Mouse (Mus musculus) heart, embryonic 10.5 days (tissue): Measurements from ENCODE around the gene Gtf2ird1. TPM values are rescaled to one million over a fixed set of nuclear protein-coding genes. Genes with fewer than 3 reads are reported as not detected.

Experiments
- DNase-seq: peaks from one replicate; pipeline ENCODE4 v3.0.0-alpha.2; 2017; ENCODE audit warnings: low spot score
- H3K27ac ChIP-seq: fragments of 300-500 bp; sonication (generic); 2 replicates; pipeline ENCODE4 v1.5.1; 2016; ENCODE audit warnings: mild to moderate bottlenecking
- H3K27me3 ChIP-seq: fragments of 300-500 bp; sonication (generic); 2 replicates; pipeline ENCODE4 v1.6.1; 2016; ENCODE audit warnings: mild to moderate bottlenecking; ENCODE audit not compliant: poor library complexity, insufficient read depth, severe bottlenecking
- H3K36me3 ChIP-seq: fragments of 300-500 bp; sonication (generic); 2 replicates; pipeline ENCODE4 v1.6.1; 2016; ENCODE audit warnings: mild to moderate bottlenecking, moderate library complexity
- H3K4me1 ChIP-seq: fragments of 300-500 bp; sonication (generic); 2 replicates; pipeline ENCODE4 v1.6.1; 2016; ENCODE audit warnings: mild to moderate bottlenecking
- H3K4me3 ChIP-seq: fragments of 300-500 bp; sonication (generic); 2 replicates; pipeline ENCODE4 v1.5.1; 2016; ENCODE audit warnings: mild to moderate bottlenecking, moderate library complexity
- H3K9me3 ChIP-seq: fragments of 300-500 bp; sonication (generic); 2 replicates; pipeline ENCODE4 v1.6.1; 2016; ENCODE audit warnings: mild to moderate bottlenecking, moderate library complexity
- WGBS: fragments of 180-500 bp; shearing (Covaris S2); methylation state at CpG from one replicate; pipeline ENCODE4 v1.1.7; 2016; 5-methylcytosine and 5-hydroxymethylcytosine counted together
- polyA plus RNA-seq: library from polyadenylated mRNA; unstranded; fragments of >200 nt; fragmentation: Nextera tagmentation; extraction: Ambion mirVana; gene quantifications from 2 replicates; pipeline ENCODE4 v1.2.1, GENCODE M21; 2016

The Gtf2ird1 gene
- polyA plus RNA-seq, 1 experiment from 2014 or later, result 74.8 TPM

DNA sequence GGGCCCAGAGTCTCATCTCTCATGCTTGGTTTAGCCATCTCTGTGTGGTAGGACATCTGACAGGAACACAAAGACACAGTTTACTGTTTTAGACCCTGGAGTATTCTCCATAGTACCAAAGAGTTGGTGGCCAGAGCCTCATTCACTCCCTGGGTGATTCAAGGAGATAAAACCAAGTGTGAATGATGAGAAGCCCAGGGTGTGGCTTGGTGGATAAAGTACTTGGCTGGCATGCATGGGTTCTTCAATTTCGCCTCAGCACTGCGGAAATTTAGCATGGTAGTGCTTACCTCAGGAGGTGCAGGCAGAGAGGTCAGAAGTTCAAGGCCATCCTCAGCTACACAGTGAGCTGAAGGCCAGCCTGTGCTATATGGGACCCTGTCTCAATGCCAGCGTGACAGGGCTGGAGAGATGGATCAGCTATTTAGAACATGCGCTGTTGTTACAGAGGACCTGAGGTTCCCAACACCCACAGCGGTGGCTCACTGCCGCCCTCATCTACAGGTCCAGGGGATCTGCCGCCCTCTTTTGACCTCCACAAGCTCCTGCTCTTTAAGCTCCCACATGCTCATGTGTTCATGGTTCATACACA lies 13.1 kb upstream of the Gtf2ird1 start:
- DNase-seq, result peak; percentile 71

GRCm38 (mm10) chr5:134468158-134468765 lies 11.7 kb upstream of the Gtf2ird1 start:
- DNase-seq, result peak; percentile 53
- 69% methylated on average over 10 of the region's 10 CpGs for WGBS
- Histone ChIP-seq H3K4me1 (peaks cover 21% of the 10 kb centered on the region), H3K27me3 (no peaks in the 10 kb centered on the region), H3K9me3 (no peaks in the 10 kb centered on the region), H3K27ac (0 out of 2 replicates have a peak overlapping the region, but pooled peaks have one; percentile 22), H3K36me3 (no peaks in the 10 kb centered on the region), H3K4me3 (no peak overlapping the region)

More for the DNA sequence above, 13.1 kb upstream of the Gtf2ird1 start:
- no peak overlapping the region for H3K27ac ChIP-seq
- no peaks in the 10 kb centered on the region for H3K27me3 ChIP-seq
- H3K4me1 ChIP-seq, result peaks cover 21% of the 10 kb centered on the region
- H3K4me3 ChIP-seq, result no peak overlapping the region
- WGBS, result 73% methylated on average over 7 of the region's 7 CpGs
- H3K36me3 ChIP-seq, result no peaks in the 10 kb centered on the region
- no peaks in the 10 kb centered on the region for H3K9me3 ChIP-seq

GRCm38 (mm10) chr5:134467030-134467549 lies 10.6 kb upstream of the Gtf2ird1 start:
- peak; percentile 73 for DNase-seq
- Histone ChIP-seq H3K4me3 (no peak overlapping the region), H3K36me3 (no peaks in the 10 kb centered on the region), H3K4me1 (peaks cover 21% of the 10 kb centered on the region), H3K9me3 (no peaks in the 10 kb centered on the region), H3K27me3 (no peaks in the 10 kb centered on the region), H3K27ac (no peak overlapping the region; the same call in 1 of the 2 replicates)
- 62% methylated on average over 8 of the region's 8 CpGs for WGBS

DNA sequence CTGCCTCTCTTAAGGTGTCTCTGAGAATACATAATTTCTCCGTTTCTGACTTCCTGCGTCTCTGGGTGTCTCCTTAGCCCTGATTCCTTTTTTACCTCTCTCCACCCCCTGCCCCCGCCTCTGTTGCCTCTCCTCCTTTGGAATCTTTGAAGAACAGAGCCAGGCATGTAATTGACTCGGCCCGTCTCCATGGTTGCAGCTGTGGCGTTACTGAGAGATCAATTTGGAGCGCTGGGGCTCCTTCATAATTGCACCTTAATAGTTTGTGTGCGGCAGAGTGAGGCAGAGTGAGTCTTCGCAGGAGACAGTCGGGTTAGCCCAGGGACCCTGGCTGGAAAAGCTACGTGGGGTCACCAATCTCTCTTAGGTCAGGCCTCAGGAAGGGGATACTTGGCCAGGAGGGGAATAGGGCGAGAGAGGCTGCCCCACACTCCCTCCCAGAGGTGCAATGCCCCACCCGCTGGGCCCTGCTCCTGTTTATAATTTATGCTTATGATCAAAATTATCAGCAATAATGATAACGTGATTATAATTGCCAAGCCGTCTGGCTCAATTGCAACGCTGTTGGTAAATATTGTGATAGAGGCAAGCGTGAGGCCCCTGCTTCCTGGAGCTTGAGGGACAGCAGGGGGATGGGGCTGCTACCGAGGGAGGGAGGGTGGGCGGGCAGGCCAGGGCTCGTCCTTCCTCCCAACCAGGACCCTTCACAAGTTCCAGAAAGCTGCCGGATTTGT lies 9.9 kb upstream of the Gtf2ird1 start:
- WGBS, result 35% methylated on average over 21 of the region's 21 CpGs
- peaks cover 21% of the 10 kb centered on the region for H3K4me1 ChIP-seq
- H3K27ac ChIP-seq, result peak overlapping the region; percentile 3; the same call in 1 of the 2 replicates
- no peaks in the 10 kb centered on the region for H3K9me3 ChIP-seq
- H3K4me3 ChIP-seq, result no peak overlapping the region
- no peaks in the 10 kb centered on the region for H3K36me3 ChIP-seq
- no peaks in the 10 kb centered on the region for H3K27me3 ChIP-seq
- DNase-seq, result peak; percentile 74

GRCm38 (mm10) chr5:134465197-134465596 lies 8.7 kb upstream of the Gtf2ird1 start:
- Histone ChIP-seq H3K27ac (no peak overlapping the region), H3K9me3 (no peaks in the 10 kb centered on the region), H3K4me3 (no peak overlapping the region), H3K27me3 (no peaks in the 10 kb centered on the region), H3K36me3 (no peaks in the 10 kb centered on the region), H3K4me1 (peaks cover 21% of the 10 kb centered on the region)
- DNase-seq, result peak; percentile 36
- 83% methylated on average over 1 of the region's 1 CpGs for WGBS

- Histone ChIP-seq H3K27ac (no peak overlapping the region), H3K36me3 (no peaks in the 10 kb centered on the region), H3K27me3 (no peaks in the 10 kb centered on the region), H3K9me3 (no peaks in the 10 kb centered on the region), H3K4me3 (no peak overlapping the region), H3K4me1 (peaks cover 21% of the 10 kb centered on the region)
- peak; percentile 25 for DNase-seq
- WGBS, result 84% methylated on average over 5 of the region's 5 CpGs
Observed at GRCm38 (mm10) chr5:134464225-134464624, 7.7 kb upstream of the Gtf2ird1 start.

GRCm38 (mm10) chr5:134462731-134463130 lies 6.2 kb upstream of the Gtf2ird1 start:
- WGBS, result 77% methylated on average over 8 of the region's 8 CpGs
- H3K27me3 ChIP-seq, result no peaks in the 10 kb centered on the region
- no peaks in the 10 kb centered on the region for H3K9me3 ChIP-seq
- H3K36me3 ChIP-seq, result no peaks in the 10 kb centered on the region
- H3K4me1 ChIP-seq, result peaks cover 14% of the 10 kb centered on the region
- H3K4me3 ChIP-seq, result no peak overlapping the region
- H3K27ac ChIP-seq, result no peak overlapping the region
- peak; percentile 43 for DNase-seq

DNA sequence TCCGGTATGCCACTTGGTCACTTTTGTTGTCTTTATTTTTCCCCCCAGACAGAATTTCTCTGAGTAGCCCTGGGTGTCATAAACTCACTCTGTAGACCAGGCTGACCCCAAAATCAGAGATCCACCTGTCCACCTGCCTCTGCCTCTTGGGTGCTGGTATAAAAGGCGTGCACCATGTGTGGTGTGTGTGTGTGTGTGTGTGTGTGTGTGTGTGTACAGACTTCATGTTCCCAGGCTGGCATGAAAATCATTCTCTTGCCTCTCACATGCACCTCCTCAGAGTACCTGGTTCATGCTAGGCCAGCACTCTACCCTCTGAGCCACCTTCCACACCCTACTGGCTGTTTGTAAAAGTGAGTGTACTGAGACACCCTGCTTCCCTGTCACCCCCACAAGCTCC lies 5.8 kb upstream of the Gtf2ird1 start:
- no peaks in the 10 kb centered on the region for H3K36me3 ChIP-seq
- peaks cover 14% of the 10 kb centered on the region for H3K4me1 ChIP-seq
- no peaks in the 10 kb centered on the region for H3K27me3 ChIP-seq
- H3K9me3 ChIP-seq, result no peaks in the 10 kb centered on the region
- 79% methylated on average over 2 of the region's 2 CpGs for WGBS
- no peak overlapping the region for H3K27ac ChIP-seq
- H3K4me3 ChIP-seq, result no peak overlapping the region
- DNase-seq, result peak; percentile 63

- H3K27me3 ChIP-seq, result no peaks in the 10 kb centered on the region
- no peak overlapping the region for H3K27ac ChIP-seq
- peak; percentile 52 for DNase-seq
- no peak overlapping the region for H3K4me3 ChIP-seq
- WGBS, result 94% methylated on average over 4 of the region's 4 CpGs
- H3K36me3 ChIP-seq, result no peaks in the 10 kb centered on the region
- peaks cover under 1% of the 10 kb centered on the region; the same call in 1 of the 2 replicates for H3K4me1 ChIP-seq
- no peaks in the 10 kb centered on the region for H3K9me3 ChIP-seq
Observed at GRCm38 (mm10) chr5:134460546-134460945, 4.0 kb upstream of the Gtf2ird1 start.

DNA sequence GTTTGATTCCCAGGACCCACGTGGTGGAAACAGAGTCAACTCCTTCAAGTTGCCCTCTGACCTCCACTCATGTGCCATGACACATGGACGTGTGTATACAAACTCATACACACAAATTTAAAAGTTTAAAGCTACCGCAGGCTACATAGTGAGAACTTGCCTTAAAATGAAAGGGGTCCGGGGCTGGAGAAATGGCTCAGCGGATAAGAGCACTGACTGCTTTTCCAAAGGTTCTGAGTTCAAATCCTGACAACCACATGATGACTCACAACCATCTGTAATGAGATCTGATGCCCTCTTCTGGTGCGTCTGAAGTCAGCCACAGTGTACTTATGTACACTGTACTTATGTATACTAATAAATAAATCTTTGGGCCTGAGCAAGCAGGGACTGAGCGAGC lies 2.6 kb upstream of the Gtf2ird1 start:
- Histone ChIP-seq H3K36me3 (no peaks in the 10 kb centered on the region), H3K4me1 (peaks cover 15% of the 10 kb centered on the region), H3K9me3 (no peaks in the 10 kb centered on the region), H3K27me3 (no peaks in the 10 kb centered on the region), H3K27ac (no peak overlapping the region), H3K4me3 (no peak overlapping the region)
- 88% methylated on average over 7 of the region's 7 CpGs for WGBS
- no peak for DNase-seq

DNA sequence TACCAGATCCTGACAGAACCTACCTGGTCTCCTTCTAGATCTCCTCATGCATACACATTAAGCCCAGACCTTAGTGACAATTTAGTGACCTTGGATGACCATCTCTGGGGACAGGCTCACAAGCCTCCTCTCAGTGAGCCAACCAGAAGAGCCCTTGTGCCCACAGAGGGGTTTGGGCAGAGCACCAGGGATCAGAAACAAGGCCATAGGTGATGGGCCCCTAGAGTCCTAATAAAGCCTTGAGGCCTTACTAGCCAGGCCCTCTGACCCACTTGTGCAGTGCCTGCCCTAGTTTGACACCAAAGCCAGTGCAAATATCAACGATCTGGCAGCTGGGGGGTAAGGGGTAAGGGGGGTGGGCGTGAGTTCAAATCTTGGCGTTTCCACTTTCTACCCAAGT lies 1.9 kb upstream of the Gtf2ird1 start:
- Histone ChIP-seq H3K4me3 (no peak overlapping the region), H3K9me3 (no peaks in the 10 kb centered on the region), H3K27ac (no peak overlapping the region), H3K27me3 (no peaks in the 10 kb centered on the region), H3K4me1 (peaks cover 22% of the 10 kb centered on the region), H3K36me3 (0 out of 2 replicates have a peak, but pooled peaks cover 3% of the 10 kb centered on the region)
- DNase-seq, result no peak
- 87% methylated on average over 3 of the region's 3 CpGs for WGBS

DNA sequence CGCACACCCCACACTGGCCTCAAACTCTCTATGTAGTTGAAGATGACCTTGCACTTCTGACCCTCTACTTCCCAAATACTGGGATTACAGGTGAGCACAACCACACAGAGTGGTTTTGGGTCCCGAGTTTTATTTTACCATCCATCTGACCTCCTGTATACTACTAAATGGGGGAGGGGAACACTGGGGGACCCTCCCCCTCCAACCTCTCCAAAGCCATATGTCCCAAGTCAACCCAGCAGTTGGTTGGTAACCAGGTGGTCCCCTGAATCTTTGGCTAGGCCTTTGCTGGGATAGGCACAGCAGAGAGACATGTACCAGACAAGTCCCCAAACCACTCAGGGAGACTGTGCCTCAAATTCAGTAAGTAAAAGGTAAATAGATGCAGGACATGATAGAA lies 855 bp upstream of the Gtf2ird1 start:
- Histone ChIP-seq H3K4me3 (no peak overlapping the region), H3K27me3 (no peaks in the 10 kb centered on the region), H3K27ac (peak overlapping the region; percentile 97; the same call in 1 of the 2 replicates), H3K36me3 (peaks cover 8% of the 10 kb centered on the region), H3K4me1 (peaks cover 26% of the 10 kb centered on the region), H3K9me3 (no peaks in the 10 kb centered on the region)
- 85% methylated on average over 2 of the region's 2 CpGs for WGBS
- no peak for DNase-seq

GRCm38 (mm10) chr5:134455914-134456423 lies 547 bp downstream of the Gtf2ird1 start:
- Histone ChIP-seq H3K36me3 (peaks cover 21% of the 10 kb centered on the region), H3K27ac (peak overlapping the region; percentile 97)

More at GRCm38 (mm10) chr5:134455914-134456423, 547 bp downstream of the Gtf2ird1 start:
- H3K4me1 ChIP-seq, result peaks cover 26% of the 10 kb centered on the region
- no peaks in the 10 kb centered on the region for H3K27me3 ChIP-seq
- DNase-seq, result no peak
- peak overlapping the region; percentile 84 for H3K4me3 ChIP-seq
- H3K9me3 ChIP-seq, result no peaks in the 10 kb centered on the region
- 0% methylated on average over 17 of the region's 17 CpGs for WGBS
